Mouse (Mus musculus) 416B (cell line): ENCODE results near the gene Tmem189.

ENCODE experiments used
- DNase-seq: peaks from one replicate; pipeline ENCODE4 v3.0.0; 2011; ENCODE audit warnings: low read depth

Tmem189 gene

GRCm38 (mm10) chr2:167701472-167701871 lies 11.8 kb upstream of the Tmem189 start:
- DNase-seq, result no peak

GRCm38 (mm10) chr2:167700018-167700417 lies 10.4 kb upstream of the Tmem189 start:
- DNase-seq, result no peak

- DNase-seq, result peak; percentile 95
Observed at GRCm38 (mm10) chr2:167697902-167698301, 8.3 kb upstream of the Tmem189 start.

GRCm38 (mm10) chr2:167696143-167696542 lies 6.5 kb upstream of the Tmem189 start:
- DNase-seq, result no peak

GRCm38 (mm10) chr2:167695491-167695890 lies 5.9 kb upstream of the Tmem189 start:
- no peak for DNase-seq

GRCm38 (mm10) chr2:167694963-167695362 lies 5.3 kb upstream of the Tmem189 start:
- no peak for DNase-seq

GRCm38 (mm10) chr2:167694244-167694643 lies 4.6 kb upstream of the Tmem189 start:
- DNase-seq, result no peak

GRCm38 (mm10) chr2:167693540-167693939 lies 3.9 kb upstream of the Tmem189 start:
- DNase-seq, result no peak

GRCm38 (mm10) chr2:167692831-167693230 lies 3.2 kb upstream of the Tmem189 start:
- no peak for DNase-seq

- DNase-seq, result no peak
Observed at GRCm38 (mm10) chr2:167691871-167692661, 2.4 kb upstream of the Tmem189 start.

GRCm38 (mm10) chr2:167691410-167691809 lies 1.8 kb upstream of the Tmem189 start:
- DNase-seq, result no peak

- no peak for DNase-seq
Observed at GRCm38 (mm10) chr2:167690962-167691311, 1.3 kb upstream of the Tmem189 start.

GRCm38 (mm10) chr2:167690219-167690961 lies 768 bp upstream of the Tmem189 start:
- no peak for DNase-seq

- peak; percentile 69 for DNase-seq
Observed at GRCm38 (mm10) chr2:167688498-167689451, 847 bp downstream of the Tmem189 start, which contains the start of gene Cebpb. Gene Cebpb (plus strand): TSS chr2:167688915.

GRCm38 (mm10) chr2:167688126-167688497 lies 1.5 kb downstream of the Tmem189 start:
- peak; percentile 62 for DNase-seq

GRCm38 (mm10) chr2:167687651-167688101 lies 1.9 kb downstream of the Tmem189 start:
- DNase-seq, result peak; percentile 77

GRCm38 (mm10) chr2:167687250-167687586 lies 2.4 kb downstream of the Tmem189 start:
- DNase-seq, result no peak

GRCm38 (mm10) chr2:167686382-167687249 lies 3.0 kb downstream of the Tmem189 start:
- DNase-seq, result peak; percentile 58

GRCm38 (mm10) chr2:167685865-167686264 lies 3.8 kb downstream of the Tmem189 start:
- no peak for DNase-seq

- DNase-seq, result peak; percentile 91
Observed at GRCm38 (mm10) chr2:167685137-167685536, 4.5 kb downstream of the Tmem189 start.

- DNase-seq, result no peak
Observed at GRCm38 (mm10) chr2:167683721-167684120, 5.9 kb downstream of the Tmem189 start.
